Mouse (Mus musculus): ENCODE measurements around the gene Lsp1.

Gene Lsp1

DNA sequence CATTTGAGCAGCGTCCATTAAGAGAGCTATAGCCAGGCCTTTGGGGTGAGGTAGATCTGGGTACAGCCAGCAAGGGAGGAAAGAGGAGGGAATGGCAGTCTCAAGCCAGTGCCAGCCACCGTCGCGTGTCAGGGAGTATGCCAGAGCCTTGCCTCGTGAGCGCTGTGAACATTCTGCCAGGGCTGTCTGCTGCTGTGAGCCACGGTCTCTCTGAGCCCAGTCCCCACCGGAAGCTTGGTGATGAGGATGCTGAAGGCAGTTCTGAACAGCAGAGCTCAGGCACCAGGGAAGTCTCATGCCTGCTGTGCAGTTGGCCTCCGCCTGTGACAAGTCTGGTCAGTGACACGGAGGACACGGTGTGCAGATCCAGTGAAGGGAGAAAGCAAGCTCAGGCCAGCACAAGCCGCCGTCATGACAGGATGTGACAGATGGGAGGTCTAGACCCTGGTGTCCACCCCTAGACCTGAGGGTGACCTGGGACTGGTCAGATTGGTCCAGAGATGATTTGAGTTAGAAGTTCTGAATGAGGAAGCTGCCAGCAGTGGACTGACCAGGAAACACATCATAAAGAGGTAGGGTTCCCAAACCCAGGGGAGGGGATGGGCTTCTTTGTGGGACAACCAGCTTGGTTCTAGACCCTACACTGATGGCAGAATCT, 16.3 kb downstream of the Lsp1 start:
- peak; percentile 41 to 49 for DNase-seq

- no peak for DNase-seq
Measured at GRCm38 (mm10) chr7:142478001-142478400, 17.4 kb downstream of the Lsp1 start.

GRCm38 (mm10) chr7:142478574-142478973, 18.0 kb downstream of the Lsp1 start:
- no peak for DNase-seq

DNA sequence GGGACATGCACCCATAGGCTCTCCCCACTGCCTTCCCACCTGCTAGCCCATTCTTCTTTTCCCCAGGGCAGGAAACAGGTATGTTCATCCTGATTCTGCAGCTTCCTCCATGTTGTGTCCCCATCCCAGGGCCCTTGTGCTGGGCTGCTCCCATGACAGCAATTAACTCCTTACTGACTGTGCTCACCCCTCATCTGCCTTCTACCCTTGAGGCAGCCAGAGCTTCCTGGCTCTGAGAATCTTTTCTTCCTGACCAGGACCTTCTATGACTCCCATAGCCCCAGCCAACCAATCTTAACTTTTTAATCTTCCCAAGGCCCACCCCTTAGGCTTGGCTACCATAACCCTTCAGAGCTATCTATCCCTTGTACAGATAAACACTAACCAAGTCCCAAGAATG, 18.7 kb downstream of the Lsp1 start:
- no peak for DNase-seq

GRCm38 (mm10) chr7:142479886-142480285, 19.3 kb downstream of the Lsp1 start:
- no peak for DNase-seq

- DNase-seq = no peak
Measured at GRCm38 (mm10) chr7:142480661-142481060, 20.1 kb downstream of the Lsp1 start.

GRCm38 (mm10) chr7:142481186-142481567, 20.6 kb downstream of the Lsp1 start:
- peak; percentile 52 to 60 for DNase-seq

DNA sequence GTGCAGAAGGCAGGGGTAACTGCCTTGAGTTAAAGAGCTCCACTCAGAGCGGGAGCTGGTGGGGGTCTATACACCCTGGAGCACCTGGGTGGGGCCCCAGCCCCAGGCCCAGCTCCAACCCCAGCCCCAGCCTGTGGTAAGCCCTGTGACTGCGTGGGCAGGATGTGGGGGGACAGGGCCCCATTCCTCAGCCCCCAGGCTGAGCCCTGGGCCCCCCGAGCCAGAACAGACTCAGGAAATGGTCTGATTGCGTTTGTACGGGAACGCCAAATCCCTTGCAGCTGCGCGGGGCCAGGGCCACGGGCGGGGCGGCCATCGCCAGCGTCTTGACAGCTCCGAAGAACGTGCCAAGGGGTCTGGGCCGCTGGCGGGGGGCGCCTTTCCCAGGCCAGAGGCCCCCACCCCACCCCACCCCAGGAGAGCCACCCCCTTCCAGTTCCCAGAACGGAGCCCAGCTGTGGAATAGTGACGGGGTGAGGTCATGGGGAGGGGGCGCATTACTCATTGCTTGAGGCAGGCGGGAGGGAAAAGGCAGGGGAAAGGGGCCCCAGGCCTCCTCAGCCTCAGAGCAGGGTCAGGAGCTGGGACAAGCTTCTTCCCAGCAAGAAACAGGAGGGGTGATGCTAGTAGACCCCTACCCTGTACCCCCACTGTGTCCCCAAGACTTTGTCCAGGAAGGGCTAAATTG, 21.1 kb downstream of the Lsp1 start:
- no peak for DNase-seq

DNA sequence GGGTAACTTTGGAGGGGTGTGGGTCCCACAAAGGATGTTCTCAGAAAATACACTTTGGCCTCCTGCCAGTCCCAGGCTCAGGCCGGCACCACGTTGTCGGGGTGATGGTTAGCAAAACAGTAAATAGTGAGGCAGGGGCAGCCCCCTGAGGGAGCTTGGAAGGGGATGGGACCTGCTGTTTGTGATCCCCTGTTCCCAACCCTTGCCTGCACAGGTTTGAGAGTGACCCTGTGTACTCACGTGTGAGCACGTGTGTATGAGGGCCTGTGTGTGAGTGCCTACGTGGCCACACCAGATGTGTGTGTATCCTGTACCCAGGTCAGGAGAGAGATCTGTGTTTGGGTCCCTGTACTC, 21.6 kb downstream of the Lsp1 start:
- no peak for DNase-seq

GRCm38 (mm10) chr7:142483136-142483535, 22.5 kb downstream of the Lsp1 start:
- DNase-seq = no peak

GRCm38 (mm10) chr7:142484780-142485179, 24.2 kb downstream of the Lsp1 start:
- no peak for DNase-seq

DNA sequence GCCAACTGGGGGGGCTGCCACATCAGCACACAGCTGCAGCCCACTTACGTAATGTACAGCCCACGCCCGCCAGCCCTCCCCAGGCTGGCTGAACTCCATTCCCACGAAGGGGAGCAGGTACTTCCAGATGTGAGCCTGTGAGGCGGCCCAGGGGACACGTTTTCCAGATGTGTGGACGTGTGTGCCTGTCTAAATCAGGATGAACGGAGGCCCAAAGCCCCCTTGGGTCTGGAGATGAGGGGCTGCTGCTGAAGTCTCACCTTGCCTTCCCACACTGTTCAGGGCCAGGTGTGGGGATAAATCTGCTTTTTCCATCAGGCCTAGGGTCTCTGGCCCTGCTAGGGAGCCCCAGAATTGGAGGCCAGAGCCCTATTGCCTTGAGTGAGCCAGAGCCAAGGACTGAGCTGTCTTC, 26.1 kb downstream of the Lsp1 start:
- no peak for DNase-seq

DNA sequence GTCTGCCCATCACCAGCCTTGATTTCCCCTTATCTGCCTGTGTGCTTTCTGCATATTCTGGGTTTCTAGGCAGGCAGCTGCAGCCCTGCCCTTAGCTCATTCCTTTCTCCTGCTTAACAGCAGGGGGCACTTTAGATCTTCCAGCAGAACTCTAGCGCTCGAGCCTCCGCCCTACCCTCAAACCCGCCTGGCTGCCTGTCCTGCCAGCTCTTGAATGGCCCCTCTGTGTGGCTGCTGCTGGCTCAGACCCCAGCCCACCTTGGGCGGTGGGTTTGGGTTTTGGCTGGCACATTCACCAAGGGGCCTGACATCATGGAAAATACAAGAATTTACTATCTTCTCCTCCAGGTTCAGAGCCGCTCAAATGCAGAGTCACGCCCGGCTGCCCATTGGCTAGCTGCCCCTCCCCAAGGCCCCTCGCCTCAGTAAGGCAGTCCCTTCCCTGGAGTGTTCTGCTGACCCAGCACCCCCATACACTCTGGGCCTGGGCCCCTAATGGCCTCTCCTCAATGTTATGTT, 26.8 kb downstream of the Lsp1 start:
- no peak for DNase-seq

GRCm38 (mm10) chr7:142488053-142488452, 27.4 kb downstream of the Lsp1 start:
- DNase-seq = no peak

- no peak for DNase-seq
Measured at GRCm38 (mm10) chr7:142493535-142493934, 32.9 kb downstream of the Lsp1 start.

GRCm38 (mm10) chr7:142496158-142496557, 35.5 kb downstream of the Lsp1 start:
- DNase-seq = no peak

GRCm38 (mm10) chr7:142496800-142497199, 36.2 kb downstream of the Lsp1 start:
- no peak for DNase-seq

GRCm38 (mm10) chr7:142497775-142498174, 37.2 kb downstream of the Lsp1 start:
- peak; percentile 36 to 45 for DNase-seq

- DNase-seq = no peak
Measured at GRCm38 (mm10) chr7:142498575-142498974, 38.0 kb downstream of the Lsp1 start, which contains the start of gene Tnnt3. Tnnt3 (plus strand) TSS chr7:142498836.

GRCm38 (mm10) chr7:142499010-142499721, 38.6 kb downstream of the Lsp1 start:
- DNase-seq = no peak

DNA sequence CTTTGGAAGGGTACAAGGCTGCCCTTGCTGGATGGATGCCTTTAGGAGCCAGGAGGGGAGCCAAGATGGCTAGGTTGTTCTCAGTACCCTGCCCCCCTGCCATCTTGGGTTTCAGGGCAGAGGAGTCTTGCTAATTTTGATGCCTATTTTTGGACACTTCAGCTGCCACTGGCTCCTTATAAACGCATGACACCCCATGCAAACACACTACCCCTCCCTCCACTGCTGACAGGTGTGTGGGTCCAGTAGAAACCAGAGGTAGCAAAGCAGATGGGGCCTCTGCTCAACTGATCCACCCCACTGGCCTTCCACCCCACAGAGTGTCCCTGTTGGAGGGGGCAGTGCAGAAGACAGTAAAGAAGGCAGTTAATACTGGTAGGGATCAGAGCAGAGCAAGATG, 39.4 kb downstream of the Lsp1 start:
- no peak for DNase-seq

DNA sequence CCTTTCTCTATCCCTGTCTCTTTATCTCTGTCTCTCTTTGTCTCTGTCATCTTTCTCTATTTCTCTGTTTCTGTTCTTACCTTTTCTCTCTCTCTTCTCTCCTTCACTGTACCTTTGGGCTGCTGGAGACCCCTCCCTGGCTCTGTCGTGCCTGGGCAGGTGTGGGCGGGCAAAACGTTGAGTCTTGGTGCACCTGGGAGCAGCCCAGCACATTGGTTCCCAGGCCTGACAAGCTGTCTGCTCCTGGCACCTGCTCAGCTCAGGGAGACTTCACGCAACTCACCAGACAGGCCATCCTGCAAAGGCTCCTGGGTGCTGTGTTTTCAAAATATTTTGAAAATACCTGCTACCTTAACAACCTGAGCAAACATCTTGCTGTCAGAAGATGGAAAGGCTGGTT, 42.6 kb downstream of the Lsp1 start:
- DNase-seq = no peak

GRCm38 (mm10) chr7:142505942-142506341, 45.3 kb downstream of the Lsp1 start:
- no peak for DNase-seq

- DNase-seq = no peak
Measured at GRCm38 (mm10) chr7:142506501-142506900, 45.9 kb downstream of the Lsp1 start.
